Mouse (Mus musculus) gastrocnemius, adult 18-20 months (tissue): ENCODE measurements at regions not wholly inside any gene's neighbourhood (a gene's known extent, or its start where the extent isn't known, plus 50 kb on each side); places are given as distances from the start of the nearest gene placed in this dataset.
A peak's percentile ranks its signal among the peaks of the same experiment; 100 is the strongest.

Experiments used
- DNase-seq: peaks from one replicate; pipeline ENCODE4 v3.0.0; 2021; ENCODE audit warnings: low spot score

- no peak for DNase-seq
Observed at GRCm38 (mm10) chr2:50567542-50567941, 270.9 kb upstream of the Mmadhc start.

GRCm38 (mm10) chr2:50554031-50554430, 257.4 kb upstream of the Mmadhc start:
- DNase-seq: no peak

- DNase-seq: no peak
Observed at GRCm38 (mm10) chr2:50552437-50552836, 255.8 kb upstream of the Mmadhc start.

- DNase-seq: no peak
Observed at GRCm38 (mm10) chr2:50549871-50550270, 253.3 kb upstream of the Mmadhc start.

- peak; percentile 19 for DNase-seq
Observed at GRCm38 (mm10) chr2:50539741-50540441, 243.3 kb upstream of the Mmadhc start.

GRCm38 (mm10) chr2:50538068-50538467, 241.5 kb upstream of the Mmadhc start:
- DNase-seq: no peak

- no peak for DNase-seq
Observed at GRCm38 (mm10) chr2:50535085-50535878, 238.7 kb upstream of the Mmadhc start.

- no peak for DNase-seq
Observed at GRCm38 (mm10) chr2:50533702-50534101, 237.1 kb upstream of the Mmadhc start.

- no peak for DNase-seq
Observed at GRCm38 (mm10) chr2:50527425-50527824, 230.8 kb upstream of the Mmadhc start.

GRCm38 (mm10) chr2:50524838-50525615, 228.4 kb upstream of the Mmadhc start:
- DNase-seq: no peak

GRCm38 (mm10) chr2:50520169-50520568, 223.6 kb upstream of the Mmadhc start:
- DNase-seq: no peak

GRCm38 (mm10) chr2:50519129-50519504, 222.5 kb upstream of the Mmadhc start:
- no peak for DNase-seq

- DNase-seq: peak; percentile 3
Observed at GRCm38 (mm10) chr2:50518371-50519128, 221.9 kb upstream of the Mmadhc start.

GRCm38 (mm10) chr2:50513276-50513675, 216.7 kb upstream of the Mmadhc start:
- no peak for DNase-seq

- no peak for DNase-seq
Observed at GRCm38 (mm10) chr2:50498713-50499112, 202.1 kb upstream of the Mmadhc start.

- no peak for DNase-seq
Observed at GRCm38 (mm10) chr2:50496057-50496433, 199.4 kb upstream of the Mmadhc start.

GRCm38 (mm10) chr2:50495141-50496056, 198.8 kb upstream of the Mmadhc start:
- no peak for DNase-seq

- DNase-seq: peak; percentile 18
Observed at GRCm38 (mm10) chr2:50493597-50494335, 197.2 kb upstream of the Mmadhc start.

- no peak for DNase-seq
Observed at GRCm38 (mm10) chr2:50463799-50464198, 167.2 kb upstream of the Mmadhc start.

GRCm38 (mm10) chr2:50462378-50462777, 165.8 kb upstream of the Mmadhc start:
- DNase-seq: no peak
